ENCODE assay signal across 11 mouse cellular contexts in the genomic region with DNA sequence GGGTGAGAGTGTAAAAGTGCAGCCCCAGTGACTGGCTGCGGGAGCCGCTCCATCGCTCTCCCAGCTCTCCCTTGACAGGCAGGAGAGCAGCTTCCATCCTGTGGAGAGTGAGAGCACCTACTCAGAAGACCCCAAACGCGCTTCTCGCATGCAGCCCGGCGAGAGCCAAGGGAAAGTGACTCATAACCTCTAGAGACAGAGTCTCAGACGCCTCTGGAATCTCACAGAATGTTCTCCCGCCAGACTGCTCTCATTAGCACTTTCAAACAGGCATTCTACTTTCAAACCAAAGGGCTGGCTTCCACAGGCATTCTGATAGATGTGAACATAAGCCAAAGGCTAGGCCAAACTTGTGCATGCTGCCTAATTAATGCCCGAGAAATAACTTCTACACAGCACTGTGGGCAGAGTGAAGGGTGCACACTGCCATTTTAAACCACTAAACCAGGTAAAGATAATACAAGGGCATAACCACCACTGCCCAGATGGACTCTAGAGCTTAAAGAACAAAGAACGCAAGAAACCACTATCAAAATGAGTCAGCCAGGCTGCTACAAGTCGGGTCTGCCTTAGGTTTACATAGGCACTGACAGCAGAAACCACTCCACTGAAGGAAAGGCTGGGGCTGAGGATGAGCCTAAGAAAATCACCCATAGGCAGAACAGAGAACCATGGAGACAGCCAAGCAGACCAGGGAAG. TPM values are rescaled to one million over a fixed set of nuclear protein-coding genes. Genes with fewer than 3 reads are reported as not detected.
DNase-seq lines count a peak whose midpoint lies in the region; ATAC-seq lines count a peak whose summit lies in the region.
"Had no signal": no experiment of that assay in that cellular context is flagged by ENCODE, and none has a peak within 500 bp of the region (broad histone marks: within the 10 kb centered on the region; RNA-seq: fewer than 3 reads in every experiment).

No protein-coding gene starts in this region.

- H3K27ac ChIP-seq in forebrain, embryonic 12.5 days = 0 out of 2 replicates have a peak overlapping the region, but pooled peaks have one; percentile 31
- no peak overlapping the region for H3K27ac ChIP-seq in forebrain, embryonic 16.5 days (ENCODE audit: low read length)
- peak overlapping the region; percentile 57; the same call in 1 of the 2 replicates for H3K27ac ChIP-seq in lung, embryonic 16.5 days (ENCODE audit: low read length)
- H3K27ac ChIP-seq in embryonic facial prominence, embryonic 15.5 days (replicated peaks) = peak overlapping the region; percentile 17; the same call in 1 of the 2 replicates

- no peak overlapping the region for H3K4me3 ChIP-seq in forebrain, embryonic 12.5 days (replicated peaks)
- H3K4me3 ChIP-seq in forebrain, embryonic 16.5 days (replicated peaks; ENCODE audit: low read length) = no peak overlapping the region
- H3K4me3 ChIP-seq in lung, embryonic 16.5 days (ENCODE audit: low read length) = no peak overlapping the region
- no peak overlapping the region for H3K4me3 ChIP-seq in embryonic facial prominence, embryonic 15.5 days (replicated peaks)

- no peak overlapping the region for H3K9ac ChIP-seq in forebrain, embryonic 12.5 days
- H3K9ac ChIP-seq in forebrain, embryonic 16.5 days (replicated peaks; ENCODE audit: low read depth, low read length) = no peak overlapping the region
- no peak overlapping the region for H3K9ac ChIP-seq in lung, embryonic 16.5 days (ENCODE audit: low read length)
- H3K9ac ChIP-seq in embryonic facial prominence, embryonic 15.5 days = no peak overlapping the region

- DNase-seq in lung, postnatal 25 days (ENCODE audit: low spot score) = no peak
- DNase-seq in natural killer cell, adult 2 months (ENCODE audit: low spot score in 2 of 2) = peak; percentile 48 to 57
- no peak for DNase-seq in right cerebral cortex, postnatal 4 days
- DNase-seq in retina, postnatal 1 day = no peak
- DNase-seq: adrenal gland, postnatal 14 days; kidney, adult 2 months had no signal

- peaks cover 22% of the 10 kb centered on the region for H3K4me1 ChIP-seq in forebrain, embryonic 12.5 days
- H3K4me1 ChIP-seq in forebrain, embryonic 16.5 days (replicated peaks; ENCODE audit: control insufficient read depth, insufficient read depth, low read length) = peaks cover 4% of the 10 kb centered on the region
- H3K4me1 ChIP-seq in lung, embryonic 16.5 days (replicated peaks; ENCODE audit: control insufficient read depth, insufficient read depth, low read length) = peaks cover 31% of the 10 kb centered on the region
- peaks cover 52% of the 10 kb centered on the region for H3K4me1 ChIP-seq in embryonic facial prominence, embryonic 15.5 days

- no peaks in the 10 kb centered on the region for H3K27me3 ChIP-seq in forebrain, embryonic 12.5 days
- H3K27me3 ChIP-seq in forebrain, embryonic 16.5 days (replicated peaks; ENCODE audit: control insufficient read depth, insufficient read depth, low read length) = no peaks in the 10 kb centered on the region
- H3K27me3 ChIP-seq in lung, embryonic 16.5 days (ENCODE audit: control insufficient read depth, insufficient read depth, low read depth, low read length) = no peaks in the 10 kb centered on the region
- H3K27me3 ChIP-seq in embryonic facial prominence, embryonic 15.5 days = no peaks in the 10 kb centered on the region

- WGBS in forebrain, embryonic 12.5 days = 82% methylated on average over 13 of the region's 13 CpGs
- WGBS in forebrain, embryonic 16.5 days = 81% methylated on average over 13 of the region's 13 CpGs
- 71% methylated on average over 13 of the region's 13 CpGs for WGBS in lung, embryonic 16.5 days
- WGBS in embryonic facial prominence, embryonic 15.5 days = 77% methylated on average over 13 of the region's 13 CpGs

- no peak for ATAC-seq in forebrain, embryonic 12.5 days (ENCODE audit: low FRiP score)
- ATAC-seq in forebrain, embryonic 16.5 days = no peak
- ATAC-seq in lung, embryonic 16.5 days (ENCODE audit: low read depth) = no peak
- ATAC-seq in embryonic facial prominence, embryonic 15.5 days (ENCODE audit: insufficient number of reproducible peaks, low FRiP score, low TSS enrichment, low read depth) = no peak

- peaks cover 38% of the 10 kb centered on the region for H3K36me3 ChIP-seq in forebrain, embryonic 12.5 days (replicated peaks)
- H3K36me3 ChIP-seq in forebrain, embryonic 16.5 days (ENCODE audit: control insufficient read depth, insufficient read depth) = peaks cover under 1% of the 10 kb centered on the region; the same call in 1 of the 2 replicates
- peaks cover 49% of the 10 kb centered on the region for H3K36me3 ChIP-seq in lung, embryonic 16.5 days (ENCODE audit: control insufficient read depth, insufficient read depth, low read length)
- H3K36me3 ChIP-seq in embryonic facial prominence, embryonic 15.5 days = peaks cover 64% of the 10 kb centered on the region

- no peak overlapping the region for H3K4me2 ChIP-seq in forebrain, embryonic 12.5 days
- no peak overlapping the region for H3K4me2 ChIP-seq in forebrain, embryonic 16.5 days (ENCODE audit: low read length)
- no peak overlapping the region for H3K4me2 ChIP-seq in lung, embryonic 16.5 days (ENCODE audit: low read depth, low read length)
- H3K4me2 ChIP-seq in embryonic facial prominence, embryonic 15.5 days (replicated peaks) = no peak overlapping the region
- H3K4me2 ChIP-seq: liver, embryonic 11.5 days had no signal

- H3K9me3 ChIP-seq in forebrain, embryonic 12.5 days = no peaks in the 10 kb centered on the region
- no peaks in the 10 kb centered on the region for H3K9me3 ChIP-seq in forebrain, embryonic 16.5 days (ENCODE audit: control insufficient read depth, low read length)
- no peaks in the 10 kb centered on the region for H3K9me3 ChIP-seq in lung, embryonic 16.5 days (ENCODE audit: control insufficient read depth, low read length)
- H3K9me3 ChIP-seq in embryonic facial prominence, embryonic 15.5 days (replicated peaks) = no peaks in the 10 kb centered on the region

RNA-seq across cellular contexts. Expression of a gene that starts 35.3 kb away (rescaled TPM):
- 24.6 and 27.6 TPM in 2 replicates for polyA plus RNA-seq in forebrain, embryonic 12.5 days (2016; fragmentation: Nextera tagmentation; extraction: Ambion mirVana)
- polyA plus RNA-seq in forebrain, embryonic 16.5 days (2015; fragmentation: Nextera tagmentation; extraction: Ambion mirVana) = 12.2 and 13.6 TPM in 2 replicates
- 71.7 and 77.6 TPM in 2 replicates for polyA plus RNA-seq in lung, embryonic 16.5 days (2015; fragmentation: Nextera tagmentation; extraction: Ambion mirVana)
- polyA plus RNA-seq in embryonic facial prominence, embryonic 15.5 days (2015; fragmentation: Nextera tagmentation; extraction: Ambion mirVana) = 41.1 and 41.7 TPM in 2 replicates

RNA-seq across cellular contexts. Expression of a gene that starts 49.9 kb away (rescaled TPM):
- 0.24 and 0.46 TPM in 2 replicates for polyA plus RNA-seq in forebrain, embryonic 12.5 days (2016; fragmentation: Nextera tagmentation; extraction: Ambion mirVana)
- 0.22 TPM in 1 of 2 replicates, not detected in the other for polyA plus RNA-seq in forebrain, embryonic 16.5 days (2015; fragmentation: Nextera tagmentation; extraction: Ambion mirVana)
- 0.10 and 0.20 TPM in 2 replicates for polyA plus RNA-seq in lung, embryonic 16.5 days (2015; fragmentation: Nextera tagmentation; extraction: Ambion mirVana)
- 0.08 and 0.18 TPM in 2 replicates for polyA plus RNA-seq in embryonic facial prominence, embryonic 15.5 days (2015; fragmentation: Nextera tagmentation; extraction: Ambion mirVana)

Comparison
In these comparisons a context has a peak if more than half of its experiments do, and no peak if none do; other contexts are left out.
1. DNase-seq: peak in natural killer cell, adult 2 months (2 of 2); none in lung, postnatal 25 days (single experiment), right cerebral cortex, postnatal 4 days (single experiment) and retina, postnatal 1 day (single experiment).